Mouse (Mus musculus) myocyte (in vitro differentiated cells): ENCODE results near the gene Poldip2. TPM values are rescaled to one million over a fixed set of nuclear protein-coding genes. Genes with fewer than 3 reads are reported as not detected.
"Not testable (repeated sequence)": the region's sequence is repeated elsewhere in the genome, so short reads cannot be mapped to it uniquely, and the experiment has no call there.

ENCODE experiments used
- H3K27me3 ChIP-seq: one replicate; pipeline ENCODE4 v1.6.1; 2011; ENCODE audit not compliant: control insufficient read depth, insufficient read depth, insufficient read length
- H3K36me3 ChIP-seq: one replicate; pipeline ENCODE4 v1.6.1; 2011; ENCODE audit not compliant: control insufficient read depth, insufficient read depth
- H3K4me2 ChIP-seq: one replicate; pipeline ENCODE4 v1.6.1; 2011; ENCODE audit warnings: low read depth, control low read depth
- H3K4me3 ChIP-seq: one replicate; pipeline ENCODE4 v1.5.1; 2011; ENCODE audit warnings: mild to moderate bottlenecking, control low read depth, moderate library complexity
- H3K79me2 ChIP-seq: one replicate; pipeline ENCODE4 v1.6.1; 2011; ENCODE audit not compliant: control insufficient read depth, insufficient read depth
- H3ac ChIP-seq: one replicate; pipeline ENCODE4 v1.6.1; 2011; ENCODE audit not compliant: control insufficient read depth, insufficient read length
- CEBPB ChIP-seq: IDR thresholded peaks from 2 replicates; pipeline ENCODE4 v1.6.1; 2011; ENCODE audit warnings: mild to moderate bottlenecking, moderate library complexity; ENCODE audit not compliant: poor library complexity, insufficient read depth, severe bottlenecking
- E2F4 ChIP-seq: IDR thresholded peaks from one replicate; pipeline ENCODE4 v1.6.1; 2011; ENCODE audit warnings: mild to moderate bottlenecking, control low read depth, moderate library complexity; ENCODE audit not compliant: insufficient read depth
- MAX ChIP-seq: IDR thresholded peaks from one replicate; pipeline ENCODE4 v1.6.1; 2011; ENCODE audit warnings: low read depth, mild to moderate bottlenecking, control low read depth
- MYOD1 ChIP-seq, 3 experiments: IDR thresholded peaks; one replicate each; pipeline ENCODE4 v1.6.1; 2011; ENCODE audit warnings: control low read depth in 2 of 3, low read depth in 2 of 3, mild to moderate bottlenecking in 2 of 3, moderate library complexity in 1 of 3; ENCODE audit not compliant: insufficient read length in 2 of 3, control insufficient read depth in 1 of 3
- MYOG ChIP-seq, 3 experiments: IDR thresholded peaks; one replicate each; pipeline ENCODE4 v1.6.1; 2011; ENCODE audit warnings: control low read depth in 2 of 3, low read depth in 2 of 3, mild to moderate bottlenecking in 2 of 3; ENCODE audit not compliant: insufficient read length in 2 of 3, control insufficient read depth in 1 of 3, insufficient read depth in 1 of 3
- POLR2A ChIP-seq: IDR thresholded peaks from one replicate; pipeline ENCODE4 v1.6.1; 2011; ENCODE audit warnings: low read depth, mild to moderate bottlenecking, control low read depth, moderate library complexity; ENCODE audit not compliant: insufficient read length
- POLR2AphosphoS2 ChIP-seq: IDR thresholded peaks from one replicate; pipeline ENCODE4 v1.6.1; 2011; ENCODE audit warnings: low read depth, control low read depth; ENCODE audit not compliant: insufficient read length
- REST ChIP-seq: IDR thresholded peaks from one replicate; pipeline ENCODE4 v1.6.1; 2011; ENCODE audit warnings: mild to moderate bottlenecking, control low read depth, moderate library complexity; ENCODE audit not compliant: insufficient read depth, insufficient read length
- SRF ChIP-seq: IDR thresholded peaks from one replicate; pipeline ENCODE4 v1.6.1; 2011; ENCODE audit warnings: low read depth; ENCODE audit not compliant: control insufficient read depth, insufficient read length
- TCF12 ChIP-seq: IDR thresholded peaks from one replicate; pipeline ENCODE4 v1.6.1; 2011; ENCODE audit warnings: mild to moderate bottlenecking, control low read depth; ENCODE audit not compliant: poor library complexity, insufficient read depth, severe bottlenecking
- TCF3 ChIP-seq: IDR thresholded peaks from one replicate; pipeline ENCODE4 v1.6.1; 2011; ENCODE audit warnings: low read depth, control low read depth; ENCODE audit not compliant: insufficient read length
- USF1 ChIP-seq: IDR thresholded peaks from one replicate; pipeline ENCODE4 v1.6.1; 2011; ENCODE audit warnings: low read depth, mild to moderate bottlenecking, control low read depth, moderate library complexity
- polyA plus RNA-seq: library from polyadenylated mRNA; unstranded; fragments of >200 nt; fragmentation: generic; extraction: Trizol; gene quantifications from one replicate; pipeline ENCODE4 v1.2.1, GENCODE M21; 2012; ENCODE audit warnings: missing spikeins

The Poldip2 gene
- polyA plus RNA-seq, 1 experiment: 103 TPM

- H3K36me3 ChIP-seq: peaks cover 67% of the 10 kb centered on the region
Observed at GRCm38 (mm10) chr11:78524838-78525237, 12.8 kb downstream of the Poldip2 start.

GRCm38 (mm10) chr11:78528714-78529113 lies 16.7 kb downstream of the Poldip2 start:
- Histone ChIP-seq H3K4me3 (no peak overlapping the region), H3K27me3 (no peaks in the 10 kb centered on the region), H3K36me3 (peaks cover 42% of the 10 kb centered on the region), H3ac (no peak overlapping the region), H3K4me2 (no peak overlapping the region), H3K79me2 (peaks cover 34% of the 10 kb centered on the region)
- TF ChIP-seq REST (no peak), TCF3 (no peak), POLR2AphosphoS2 (no peak), POLR2A (no peak), MAX (no peak)

More at GRCm38 (mm10) chr11:78524838-78525237, 12.8 kb downstream of the Poldip2 start:
- H3K4me3 ChIP-seq: no peak overlapping the region
- H3K79me2 ChIP-seq: no peaks in the 10 kb centered on the region
- H3ac ChIP-seq: no peak overlapping the region
- H3K27me3 ChIP-seq: no peaks in the 10 kb centered on the region
- TF ChIP-seq MYOG (IDR thresholded peaks at IDR 0.05; ENCODE audit: control insufficient read depth in 1 of 3, insufficient read depth in 1 of 3, insufficient read length in 2 of 3, low read depth in 2 of 3) (no peak), POLR2AphosphoS2 (peak; percentile 60)
- no peak overlapping the region for H3K4me2 ChIP-seq

GRCm38 (mm10) chr11:78530001-78530400 lies 18.0 kb downstream of the Poldip2 start:
- Histone ChIP-seq H3K4me2 (no peak overlapping the region), H3K79me2 (peaks cover 46% of the 10 kb centered on the region), H3K4me3 (no peak overlapping the region), H3ac (no peak overlapping the region), H3K27me3 (no peaks in the 10 kb centered on the region), H3K36me3 (peaks cover 33% of the 10 kb centered on the region)
- TF ChIP-seq SRF: no peak
- no peak for TF ChIP-seq POLR2AphosphoS2
- TF ChIP-seq E2F4: no peak
- no peak for TF ChIP-seq TCF3
- TF ChIP-seq MAX: no peak
- TF ChIP-seq REST: no peak
- TF ChIP-seq POLR2A: no peak
- TF ChIP-seq MYOD1 (IDR thresholded peaks at IDR 0.05; ENCODE audit: control insufficient read depth in 1 of 3, insufficient read length in 2 of 3, low read depth in 2 of 3): no peak
- TF ChIP-seq MYOG (IDR thresholded peaks at IDR 0.05; ENCODE audit: control insufficient read depth in 1 of 3, insufficient read depth in 1 of 3, insufficient read length in 2 of 3, low read depth in 2 of 3): no peak

GRCm38 (mm10) chr11:78531046-78531445 lies 19.1 kb downstream of the Poldip2 start:
- no peak overlapping the region for H3K4me2 ChIP-seq
- peaks cover 24% of the 10 kb centered on the region for H3K36me3 ChIP-seq
- no peak overlapping the region for H3K4me3 ChIP-seq
- no peaks in the 10 kb centered on the region for H3K27me3 ChIP-seq
- H3K79me2 ChIP-seq: peaks cover 52% of the 10 kb centered on the region
- no peak overlapping the region for H3ac ChIP-seq
- TF ChIP-seq CEBPB: no peak
- no peak for TF ChIP-seq MAX
- TF ChIP-seq MYOG (IDR thresholded peaks at IDR 0.05; ENCODE audit: control insufficient read depth in 1 of 3, insufficient read depth in 1 of 3, insufficient read length in 2 of 3, low read depth in 2 of 3): no peak
- TF ChIP-seq MYOD1 (IDR thresholded peaks at IDR 0.05; ENCODE audit: control insufficient read depth in 1 of 3, insufficient read length in 2 of 3, low read depth in 2 of 3): no peak
- no peak for TF ChIP-seq SRF
- no peak for TF ChIP-seq USF1
- no peak for TF ChIP-seq E2F4
- no peak for TF ChIP-seq TCF3
- TF ChIP-seq TCF12: no peak
- TF ChIP-seq POLR2A: no peak

- H3K36me3 ChIP-seq: peaks cover 19% of the 10 kb centered on the region
- H3K4me3 ChIP-seq, H3ac ChIP-seq, H3K4me2 ChIP-seq, H3K27me3 ChIP-seq: not testable (repeated sequence)
- peaks cover 54% of the 10 kb centered on the region for H3K79me2 ChIP-seq
Observed at GRCm38 (mm10) chr11:78531515-78531914, 19.5 kb downstream of the Poldip2 start.

GRCm38 (mm10) chr11:78534516-78534915 lies 22.5 kb downstream of the Poldip2 start:
- TF ChIP-seq REST (no peak), E2F4 (no peak), CEBPB (no peak), MYOG (IDR thresholded peaks at IDR 0.05; ENCODE audit: control insufficient read depth in 1 of 3, insufficient read depth in 1 of 3, insufficient read length in 2 of 3, low read depth in 2 of 3) (no peak), SRF (no peak), USF1 (no peak), MAX (no peak), POLR2AphosphoS2 (no peak), POLR2A (no peak), TCF3 (no peak), MYOD1 (IDR thresholded peaks at IDR 0.05; ENCODE audit: control insufficient read depth in 1 of 3, insufficient read length in 2 of 3, low read depth in 2 of 3) (no peak), TCF12 (no peak)
- no peaks in the 10 kb centered on the region for H3K27me3 ChIP-seq
- H3ac ChIP-seq: no peak overlapping the region
- peaks cover 3% of the 10 kb centered on the region for H3K36me3 ChIP-seq
- H3K4me2 ChIP-seq: peak overlapping the region; percentile 71
- H3K4me3 ChIP-seq: peak overlapping the region; percentile 96
- peaks cover 84% of the 10 kb centered on the region for H3K79me2 ChIP-seq
